20 mouse cellular contexts compared by ENCODE assay signal in the genomic region with DNA sequence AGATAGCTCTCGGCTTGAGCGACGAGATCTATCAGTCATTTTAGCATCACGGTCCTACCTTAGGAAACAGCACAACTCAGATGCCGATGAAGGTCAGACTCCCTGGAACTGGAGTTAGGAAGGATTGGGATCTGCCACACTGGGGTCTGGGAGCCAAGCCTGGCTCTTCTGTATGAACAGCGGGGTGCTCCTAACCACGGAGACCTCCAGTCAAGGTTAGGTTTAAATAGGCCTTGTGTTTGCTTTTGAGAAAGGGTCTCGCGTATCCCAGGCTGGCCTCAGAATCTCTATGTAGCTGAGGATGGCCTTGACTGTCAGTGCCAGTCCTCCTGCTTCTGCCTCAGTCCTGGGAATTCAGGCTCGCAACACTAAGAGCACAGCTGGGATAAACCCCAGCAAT. TPM values are rescaled to one million over a fixed set of nuclear protein-coding genes. Genes with fewer than 3 reads are reported as not detected.
DNase-seq lines count a peak whose midpoint lies in the region; ATAC-seq and TF ChIP-seq lines count a peak whose summit lies in the region.
"Had no signal": no experiment of that assay in that cellular context is flagged by ENCODE, and none has a peak within 500 bp of the region (broad histone marks: within the 10 kb centered on the region; RNA-seq: fewer than 3 reads in every experiment).

No protein-coding gene starts in this region.

- H3K4me1 ChIP-seq in stomach, postnatal 0 days (replicated peaks; ENCODE audit: control insufficient read depth, insufficient read depth), result 0 out of 2 replicates have a peak, but pooled peaks cover 9% of the 10 kb centered on the region
- H3K4me1 ChIP-seq in heart, embryonic 10.5 days, result peaks cover 27% of the 10 kb centered on the region

- WGBS in stomach, postnatal 0 days, result 88% methylated on average over 10 of the region's 10 CpGs
- WGBS in heart, embryonic 10.5 days, result 95% methylated on average over 10 of the region's 10 CpGs

- TF ChIP-seq EP300 in stomach, postnatal 0 days (optimal IDR thresholded peaks at IDR 0.05), result no peak

- H3K4me3 ChIP-seq in stomach, postnatal 0 days (ENCODE audit: low read depth, low read length), result no peak overlapping the region
- H3K4me3 ChIP-seq in heart, embryonic 10.5 days, result no peak overlapping the region
- H3K4me3 ChIP-seq: embryonic facial prominence, embryonic 13.5 days; forebrain, embryonic 13.5 days; heart, adult 2 months; hindbrain, embryonic 13.5 days had no signal

- TF ChIP-seq CTCF in stomach, postnatal 0 days (IDR thresholded peaks at IDR 0.05; ENCODE audit: low read depth), result no peak

- peak overlapping the region; percentile 65; the same call in 1 of the 2 replicates for H3K27ac ChIP-seq in stomach, postnatal 0 days (replicated peaks)
- H3K27ac ChIP-seq in heart, embryonic 10.5 days, result no peak overlapping the region
- H3K27ac ChIP-seq: embryonic facial prominence, embryonic 13.5 days; forebrain, embryonic 13.5 days; heart, adult 2 months; hindbrain, embryonic 13.5 days; hindbrain, postnatal 0 days had no signal

- ATAC-seq in stomach, postnatal 0 days (ENCODE audit: low FRiP score, low TSS enrichment), result no peak
- ATAC-seq in activated CD4-positive, CD25-positive, alpha-beta regulatory T cell, adult 4 months, result no peak
- ATAC-seq: forebrain, embryonic 13.5 days; forebrain, postnatal 0 days; hindbrain, postnatal 0 days had no signal

- no peaks in the 10 kb centered on the region for H3K9me3 ChIP-seq in stomach, postnatal 0 days (ENCODE audit: control insufficient read depth, low read length)
- H3K9me3 ChIP-seq in heart, embryonic 10.5 days, result no peaks in the 10 kb centered on the region
- H3K9me3 ChIP-seq: embryonic facial prominence, embryonic 13.5 days; forebrain, embryonic 13.5 days; hindbrain, embryonic 13.5 days had no signal

- no peaks in the 10 kb centered on the region; the same call in none of the 2 replicates for H3K36me3 ChIP-seq in stomach, postnatal 0 days (ENCODE audit: control insufficient read depth, insufficient read depth, low read length)
- H3K36me3 ChIP-seq in heart, embryonic 10.5 days, result peaks cover 16% of the 10 kb centered on the region

- no peak overlapping the region for H3K9ac ChIP-seq in stomach, postnatal 0 days (ENCODE audit: low read length)
- H3K9ac ChIP-seq: embryonic facial prominence, embryonic 13.5 days; forebrain, embryonic 13.5 days; forebrain, postnatal 0 days; hindbrain, embryonic 13.5 days had no signal

- H3K4me2 ChIP-seq in stomach, postnatal 0 days (replicated peaks; ENCODE audit: low read depth), result no peak overlapping the region
- H3K4me2 ChIP-seq: embryonic facial prominence, embryonic 13.5 days; forebrain, embryonic 13.5 days had no signal

- H3K27me3 ChIP-seq in stomach, postnatal 0 days (ENCODE audit: control insufficient read depth, insufficient read depth, low read length), result no peaks in the 10 kb centered on the region
- H3K27me3 ChIP-seq in heart, embryonic 10.5 days (ENCODE audit: insufficient read depth, poor library complexity, severe bottlenecking), result no peaks in the 10 kb centered on the region
- H3K27me3 ChIP-seq: embryonic facial prominence, embryonic 13.5 days; forebrain, embryonic 13.5 days; hindbrain, embryonic 13.5 days had no signal

- peak; percentile 32 for DNase-seq in adrenal gland, adult 2 months
- DNase-seq in adrenal gland, postnatal 36 days, result no peak
- peak; percentile 54 for DNase-seq in cerebellum, adult 9-10 months
- no peak for DNase-seq in cerebellum, postnatal 4 days (ENCODE audit: low spot score in 2 of 2)
- peak; percentile 53 for DNase-seq in naive thymus-derived CD4-positive, alpha-beta T cell, adult 2 months (ENCODE audit: low read depth)
- no peak for DNase-seq in stomach, postnatal 0 days (ENCODE audit: low spot score)
- no peak for DNase-seq in heart, embryonic 10.5 days (ENCODE audit: low spot score)
- DNase-seq: adrenal gland, adult 8-10 months; cerebellum, adult 8-10 months; forebrain, postnatal 0 days; gastrocnemius, postnatal 14 days; heart, adult 2 months; heart, postnatal 10 days; heart, postnatal 4 days; kidney, adult 11 months had no signal

RNA-seq across cellular contexts. Expression of a gene that starts 10.5 kb away (rescaled TPM):
- 100 to 1,000 TPM in 1 of 2 experiments, 10 to 100 TPM in 1; 94.6 to 133 TPM for total RNA-seq in adrenal gland, adult 2 months (2021)
- 26.3 and 28.7 TPM in 2 replicates for polyA plus RNA-seq in adrenal gland, adult 2 months (2012; rRNA removed)
- 100 to 1,000 TPM; 131 to 248 TPM for total RNA-seq in adrenal gland, postnatal 36 days (2021)
- 59.8 and 63.0 TPM in 2 replicates for polyA plus RNA-seq in stomach, postnatal 0 days (2015; fragmentation: Nextera tagmentation; extraction: Ambion mirVana)
- 100 to 1,000 TPM; 187 to 198 TPM for polyA plus RNA-seq in activated CD4-positive, CD25-positive, alpha-beta regulatory T cell, adult 4 months (2017; shearing (Covaris generic))
- polyA plus RNA-seq in heart, embryonic 10.5 days (2016; fragmentation: Nextera tagmentation; extraction: Ambion mirVana), result 23.3 and 24.2 TPM in 2 replicates

Comparison
In these comparisons a context has a peak if more than half of its experiments do, and no peak if none do; other contexts are left out.
1. DNase-seq: peak in adrenal gland, adult 2 months (single experiment), cerebellum, adult 9-10 months (single experiment) and naive thymus-derived CD4-positive, alpha-beta T cell, adult 2 months (single experiment); none in adrenal gland, postnatal 36 days (0 of 2), cerebellum, postnatal 4 days (0 of 2), stomach, postnatal 0 days (single experiment) and heart, embryonic 10.5 days (single experiment).